Mouse (Mus musculus) skeletal muscle tissue, adult 2 months (tissue): ENCODE results near the gene Gpc3.

Experiments used
- DNase-seq: peaks from one replicate; pipeline ENCODE4 v3.0.0-alpha.2; 2012; ENCODE audit warnings: low read depth, low spot score

Gpc3 gene

GRCm38 (mm10) chrX:52613328-52614030 is at the start of gene Gpc3:
Gene Gpc3, minus strand, starts transcription at chrX:52613950.
- DNase-seq, result no peak

DNA sequence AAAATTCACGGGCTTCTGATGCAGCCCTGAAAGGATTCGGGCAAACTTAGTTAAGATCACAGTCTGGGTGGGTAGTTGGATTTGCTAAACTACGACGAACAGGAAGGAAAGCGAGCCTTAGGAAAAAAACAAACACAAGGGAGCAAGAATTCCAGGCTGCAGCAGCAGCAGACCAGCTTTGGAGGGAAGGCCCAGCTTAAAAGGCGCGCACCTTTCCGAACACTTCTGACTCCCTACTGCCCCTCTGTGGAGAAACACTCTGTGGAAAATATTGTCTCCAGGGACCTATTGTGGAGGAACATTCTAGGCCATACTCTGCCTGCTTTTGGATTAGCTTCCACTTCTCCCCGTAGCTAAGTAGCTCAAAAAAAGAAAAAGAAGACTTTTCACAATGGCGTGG is 38.2 kb upstream of the Gpc3 start:
- peak; percentile 24 for DNase-seq

- DNase-seq, result no peak
Observed at GRCm38 (mm10) chrX:52651472-52651948, 37.8 kb upstream of the Gpc3 start.

DNA sequence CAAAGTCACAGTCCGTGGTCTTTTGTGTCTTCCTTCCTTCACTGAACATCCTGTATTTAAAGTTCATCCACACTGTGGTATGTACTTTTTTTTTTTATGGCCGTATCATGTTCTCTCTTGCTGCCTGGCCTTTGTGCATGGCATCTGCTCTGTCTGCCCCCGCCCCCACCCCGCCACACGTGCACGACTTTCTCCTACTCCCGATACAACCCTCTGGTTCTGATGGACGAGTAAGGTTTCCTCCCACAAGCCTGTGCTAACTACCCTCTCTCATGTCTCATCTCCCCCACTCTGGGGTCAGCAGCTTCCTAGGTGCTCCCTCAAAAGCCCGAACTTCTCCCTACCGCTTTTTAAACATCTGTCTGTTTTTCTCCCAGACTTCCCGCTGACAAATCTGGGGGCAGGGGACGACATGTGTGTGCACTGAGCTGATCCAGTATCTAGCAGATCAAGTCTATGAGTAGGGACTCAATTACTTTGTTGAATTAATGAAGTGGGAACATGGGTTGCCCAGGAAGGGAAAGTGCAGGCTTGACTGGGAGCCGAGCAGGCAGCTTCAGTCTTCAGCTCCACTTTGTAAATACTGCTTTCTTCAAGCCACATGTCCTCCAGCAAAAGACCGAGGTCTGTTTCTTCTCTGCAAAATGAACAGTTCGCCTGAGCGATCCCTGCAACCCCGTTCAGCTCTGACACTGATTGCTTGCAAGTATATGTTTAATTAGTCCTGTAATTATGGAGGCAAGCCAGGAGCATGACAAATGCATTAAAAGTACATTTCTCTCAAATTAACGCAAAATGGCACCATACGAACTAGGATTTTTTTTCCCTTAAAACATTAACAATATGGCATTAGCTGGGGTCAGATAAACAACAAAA is 35.4 kb upstream of the Gpc3 start:
- DNase-seq, result no peak

- DNase-seq, result no peak
Observed at GRCm38 (mm10) chrX:52644393-52644792, 30.6 kb upstream of the Gpc3 start.

GRCm38 (mm10) chrX:52643350-52643749 is 29.6 kb upstream of the Gpc3 start:
- DNase-seq, result no peak

- DNase-seq, result no peak
Observed at GRCm38 (mm10) chrX:52642126-52642525, 28.4 kb upstream of the Gpc3 start.

GRCm38 (mm10) chrX:52637419-52637818 is 23.7 kb upstream of the Gpc3 start:
- no peak for DNase-seq

DNA sequence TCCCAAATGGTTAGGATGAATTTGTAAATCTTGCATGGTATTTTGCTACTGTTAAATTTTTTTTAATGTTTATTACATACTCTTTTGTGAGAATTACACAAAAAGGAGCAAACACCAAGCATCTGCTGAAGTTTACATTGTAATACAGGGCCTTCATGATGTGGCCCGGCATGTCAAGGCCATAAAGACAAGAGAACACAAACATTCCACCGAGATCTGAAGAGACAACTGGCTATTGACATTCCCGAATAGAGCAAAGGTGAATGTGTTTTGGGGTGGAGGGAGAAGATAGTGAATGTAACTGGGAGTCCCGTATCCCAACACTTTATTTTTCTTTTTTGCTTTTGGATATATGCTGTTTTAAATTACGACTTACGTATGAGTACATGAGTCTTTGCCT is 20.2 kb upstream of the Gpc3 start:
- no peak for DNase-seq

GRCm38 (mm10) chrX:52632688-52633324 is 19.1 kb upstream of the Gpc3 start:
- DNase-seq, result no peak

- DNase-seq, result no peak
Observed at GRCm38 (mm10) chrX:52626963-52627716, 13.4 kb upstream of the Gpc3 start.

DNA sequence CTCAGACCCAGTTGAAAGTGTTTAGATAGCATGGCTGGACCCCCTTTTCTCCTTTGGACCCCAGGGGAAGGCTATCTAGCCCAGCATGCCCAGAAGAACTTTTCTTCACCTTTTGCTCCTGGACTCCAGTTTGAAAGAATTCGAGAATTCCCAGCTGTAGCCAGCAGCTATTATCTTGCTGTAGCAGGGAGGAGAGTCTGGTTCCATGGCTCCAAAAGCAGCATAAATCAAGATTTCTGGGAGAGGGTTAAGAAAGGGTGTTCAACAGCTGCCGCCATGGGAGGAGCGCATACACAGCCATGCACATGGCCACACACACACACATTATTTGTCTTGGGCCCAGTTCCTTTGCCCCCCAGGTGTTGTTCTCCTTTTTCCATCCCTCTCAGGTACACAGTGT is 4.1 kb upstream of the Gpc3 start:
- DNase-seq, result no peak

DNA sequence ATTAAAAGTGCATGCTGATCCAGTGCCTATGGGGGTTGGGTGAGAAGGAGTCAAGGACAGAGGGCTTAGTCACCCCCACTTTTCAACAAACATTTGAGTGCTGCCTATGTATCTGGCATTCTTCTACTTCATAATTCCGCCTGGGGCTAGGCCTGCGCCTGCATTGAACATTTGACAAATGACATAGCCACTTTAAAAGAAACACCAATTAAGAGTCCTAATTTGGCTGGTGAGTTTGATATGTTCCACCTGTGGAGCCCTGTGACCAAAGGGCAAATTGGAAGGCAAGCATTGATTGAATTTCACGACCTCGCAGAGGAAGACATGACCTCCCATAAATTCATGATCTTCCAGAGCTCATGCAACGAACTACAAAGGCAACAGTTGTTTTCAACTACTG is 2.4 kb upstream of the Gpc3 start:
- DNase-seq, result no peak

DNA sequence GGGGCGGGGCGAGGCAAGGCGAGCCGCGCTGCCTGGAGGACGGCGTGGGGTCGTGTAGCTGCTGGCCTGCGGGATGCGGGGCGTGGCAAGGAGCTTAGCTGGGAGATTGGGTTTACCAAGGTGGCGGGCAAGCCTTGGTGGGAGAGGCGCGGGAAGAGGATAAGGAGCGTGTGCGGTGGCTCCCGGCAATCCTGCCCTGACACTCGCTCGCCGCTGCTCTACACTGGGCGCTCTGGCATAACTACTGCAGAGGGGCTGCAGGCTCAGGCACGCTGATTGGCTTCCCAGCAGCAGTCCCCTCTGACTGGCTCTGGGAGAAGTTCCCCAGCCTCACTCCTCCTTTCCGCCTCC is 256 bp upstream of the Gpc3 start:
- no peak for DNase-seq

- DNase-seq, result no peak
Observed at GRCm38 (mm10) chrX:52612806-52613205, 944 bp downstream of the Gpc3 start.

DNA sequence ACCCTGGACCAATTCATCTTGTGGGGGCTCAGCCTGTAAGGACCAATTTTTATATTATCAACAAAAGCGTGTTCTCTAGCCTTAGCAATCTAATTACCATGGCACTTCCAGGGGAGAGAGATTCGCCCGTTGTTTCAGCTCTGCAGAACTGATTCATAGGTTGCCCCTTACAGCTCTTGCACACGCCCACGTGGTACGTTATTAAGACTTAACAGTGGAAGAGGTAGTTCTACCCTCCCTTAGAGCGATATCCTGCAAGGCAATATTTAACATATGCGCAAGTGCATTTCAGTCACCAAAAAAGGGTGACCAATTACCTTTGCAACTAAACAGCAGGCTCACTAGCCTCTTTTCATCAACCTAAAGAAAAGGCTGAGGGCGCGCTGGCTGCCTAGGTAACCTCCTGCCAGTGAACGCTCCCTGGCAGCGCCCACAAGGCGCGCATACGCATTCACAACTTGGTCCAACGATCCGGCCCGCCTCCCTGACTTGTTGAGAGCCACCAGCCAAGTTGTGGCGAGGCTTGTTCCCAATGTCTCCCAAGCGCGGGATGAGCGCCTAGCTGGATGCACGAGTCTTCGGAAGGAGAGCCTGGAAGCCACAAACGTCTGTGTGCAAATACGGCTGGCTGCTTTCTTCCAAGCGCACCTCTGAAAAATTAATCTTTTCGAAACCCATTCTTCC is 1.6 kb downstream of the Gpc3 start:
- DNase-seq, result no peak

GRCm38 (mm10) chrX:52611541-52611940 is 2.2 kb downstream of the Gpc3 start:
- DNase-seq, result no peak

GRCm38 (mm10) chrX:52603143-52603542 is 10.6 kb downstream of the Gpc3 start:
- DNase-seq, result no peak

DNA sequence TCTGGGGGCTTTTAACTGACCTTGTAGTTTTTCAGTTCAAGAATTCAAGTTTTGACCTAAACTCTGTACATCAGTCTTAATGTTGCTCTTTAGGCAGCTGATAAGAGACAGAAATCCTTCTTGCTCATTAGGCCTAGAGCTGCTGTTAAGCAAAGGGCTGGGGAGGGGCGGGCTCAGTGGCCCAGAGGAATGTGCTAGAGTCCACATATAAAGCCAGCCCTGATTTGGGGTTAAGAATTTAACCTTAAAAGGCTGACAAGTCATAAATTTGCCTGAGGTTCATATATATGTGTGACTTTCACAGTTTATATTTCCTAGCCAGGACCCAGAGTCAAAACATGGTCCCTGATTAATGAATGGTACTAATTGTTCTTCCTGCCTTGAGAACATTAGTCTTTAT is 14.5 kb downstream of the Gpc3 start:
- DNase-seq, result no peak

GRCm38 (mm10) chrX:52587671-52588070 is 26.1 kb downstream of the Gpc3 start:
- DNase-seq, result no peak

DNA sequence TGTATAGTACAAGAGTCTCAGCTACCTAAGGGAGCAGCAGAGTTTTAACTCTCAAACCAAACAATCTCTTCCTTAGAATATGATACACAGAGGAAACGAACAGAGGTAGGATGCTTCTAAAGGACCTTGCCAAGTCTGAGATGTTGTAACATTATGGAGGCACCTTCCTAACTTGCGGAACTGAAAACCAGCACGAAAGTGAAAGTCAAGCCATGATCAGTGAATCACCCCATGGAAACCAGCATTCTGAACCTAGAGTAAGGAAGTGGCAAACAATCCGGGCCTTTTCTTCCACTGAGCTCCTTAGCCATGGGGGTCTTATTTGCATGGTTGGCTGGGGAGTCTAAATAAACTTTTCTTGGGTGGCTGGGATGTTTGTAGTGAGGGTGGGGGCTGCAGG is 53.8 kb downstream of the Gpc3 start:
- no peak for DNase-seq
